In genomic region chr9:27201472-27202219, GRCm38 (mm10) we compare ENCODE assay signal across 13 mouse cellular contexts. TPM values are rescaled to one million over a fixed set of nuclear protein-coding genes. Genes with fewer than 3 reads are reported as not detected.
DNase-seq lines count a peak whose midpoint lies in the region; ATAC-seq and TF ChIP-seq lines count a peak whose summit lies in the region.
"Had no signal": no experiment of that assay in that cellular context is flagged by ENCODE, and none has a peak within 500 bp of the region (broad histone marks: within the 10 kb centered on the region; RNA-seq: fewer than 3 reads in every experiment).

No protein-coding gene starts in this region.

- peaks cover 27% of the 10 kb centered on the region for H3K4me1 ChIP-seq in hindbrain, embryonic 12.5 days
- peaks cover 32% of the 10 kb centered on the region for H3K4me1 ChIP-seq in hindbrain, embryonic 10.5 days (replicated peaks)
- H3K4me1 ChIP-seq in neural tube, embryonic 13.5 days (replicated peaks) = peaks cover 32% of the 10 kb centered on the region
- no peaks in the 10 kb centered on the region for H3K4me1 ChIP-seq in stomach, postnatal 0 days (replicated peaks; ENCODE audit: control insufficient read depth, insufficient read depth)
- H3K4me1 ChIP-seq: heart, embryonic 13.5 days had no signal

- TF ChIP-seq EP300 in stomach, postnatal 0 days (optimal IDR thresholded peaks at IDR 0.05) = no peak

- peak; percentile 56 for DNase-seq in adrenal gland, postnatal 14 days
- no peak for DNase-seq in adrenal gland, adult 18-20 months (ENCODE audit: low spot score in 2 of 2)
- DNase-seq in hindbrain, embryonic 10.5 days (ENCODE audit: low spot score) = no peak
- DNase-seq in neural tube, embryonic 10.5 days (ENCODE audit: extremely low spot score, low spot score) = no peak
- DNase-seq in stomach, postnatal 0 days (ENCODE audit: low spot score) = no peak
- no peak for DNase-seq in layer of hippocampus, adult 18-20 months (ENCODE audit: low spot score in 2 of 2)
- DNase-seq: gastrocnemius, postnatal 10 days; right cerebral cortex, postnatal 25 days; thymus, postnatal 25 days had no signal

- H3K4me2 ChIP-seq in hindbrain, embryonic 12.5 days (replicated peaks) = no peak overlapping the region
- no peak overlapping the region for H3K4me2 ChIP-seq in neural tube, embryonic 13.5 days
- no peak overlapping the region for H3K4me2 ChIP-seq in stomach, postnatal 0 days (replicated peaks; ENCODE audit: low read depth)
- H3K4me2 ChIP-seq: heart, embryonic 13.5 days had no signal

- no peak for ATAC-seq in hindbrain, embryonic 12.5 days (ENCODE audit: low FRiP score)
- no peak for ATAC-seq in neural tube, embryonic 13.5 days (ENCODE audit: low read depth)
- ATAC-seq in stomach, postnatal 0 days (ENCODE audit: low FRiP score, low TSS enrichment) = no peak

- H3K27me3 ChIP-seq in hindbrain, embryonic 12.5 days = peaks cover 10% of the 10 kb centered on the region
- peaks cover 26% of the 10 kb centered on the region for H3K27me3 ChIP-seq in hindbrain, embryonic 10.5 days (ENCODE audit: insufficient read depth, poor library complexity, severe bottlenecking)
- peaks cover 59% of the 10 kb centered on the region for H3K27me3 ChIP-seq in neural tube, embryonic 13.5 days
- H3K27me3 ChIP-seq in stomach, postnatal 0 days (ENCODE audit: control insufficient read depth, insufficient read depth, low read length) = no peaks in the 10 kb centered on the region
- H3K27me3 ChIP-seq: heart, embryonic 13.5 days had no signal

- 77% methylated on average over 8 of the region's 8 CpGs for WGBS in hindbrain, embryonic 12.5 days
- WGBS in hindbrain, embryonic 10.5 days = 80% methylated on average over 8 of the region's 8 CpGs
- WGBS in neural tube, embryonic 13.5 days = 76% methylated on average over 8 of the region's 8 CpGs
- WGBS in stomach, postnatal 0 days = 59% methylated on average over 8 of the region's 8 CpGs

- H3K9me3 ChIP-seq in hindbrain, embryonic 12.5 days (replicated peaks) = no peaks in the 10 kb centered on the region
- no peaks in the 10 kb centered on the region for H3K9me3 ChIP-seq in hindbrain, embryonic 10.5 days
- no peaks in the 10 kb centered on the region for H3K9me3 ChIP-seq in neural tube, embryonic 13.5 days
- H3K9me3 ChIP-seq in stomach, postnatal 0 days (ENCODE audit: control insufficient read depth, low read length) = no peaks in the 10 kb centered on the region
- H3K9me3 ChIP-seq: heart, embryonic 13.5 days had no signal

- H3K27ac ChIP-seq in hindbrain, embryonic 12.5 days = 0 out of 2 replicates have a peak overlapping the region, but pooled peaks have one; percentile 83
- H3K27ac ChIP-seq in hindbrain, embryonic 10.5 days = no peak overlapping the region
- peak overlapping the region; percentile 80; the same call in 1 of the 2 replicates for H3K27ac ChIP-seq in neural tube, embryonic 13.5 days (replicated peaks)
- H3K27ac ChIP-seq in stomach, postnatal 0 days (replicated peaks) = peak overlapping the region; percentile 53
- H3K27ac ChIP-seq: heart, embryonic 13.5 days; liver, embryonic 14.5 days had no signal

- TF ChIP-seq CTCF in stomach, postnatal 0 days (IDR thresholded peaks at IDR 0.05; ENCODE audit: low read depth) = no peak

- H3K4me3 ChIP-seq in hindbrain, embryonic 12.5 days = no peak overlapping the region
- no peak overlapping the region for H3K4me3 ChIP-seq in hindbrain, embryonic 10.5 days
- no peak overlapping the region for H3K4me3 ChIP-seq in neural tube, embryonic 13.5 days
- H3K4me3 ChIP-seq in stomach, postnatal 0 days (ENCODE audit: low read depth, low read length) = no peak overlapping the region
- H3K4me3 ChIP-seq: heart, embryonic 13.5 days had no signal

- no peaks in the 10 kb centered on the region for H3K36me3 ChIP-seq in hindbrain, embryonic 12.5 days
- no peaks in the 10 kb centered on the region for H3K36me3 ChIP-seq in hindbrain, embryonic 10.5 days
- H3K36me3 ChIP-seq in neural tube, embryonic 13.5 days = no peaks in the 10 kb centered on the region
- no peaks in the 10 kb centered on the region for H3K36me3 ChIP-seq in stomach, postnatal 0 days (ENCODE audit: control insufficient read depth, insufficient read depth, low read length)
- H3K36me3 ChIP-seq: heart, embryonic 13.5 days had no signal

- H3K9ac ChIP-seq in hindbrain, embryonic 12.5 days = no peak overlapping the region
- H3K9ac ChIP-seq in neural tube, embryonic 13.5 days = no peak overlapping the region
- no peak overlapping the region for H3K9ac ChIP-seq in stomach, postnatal 0 days (ENCODE audit: low read length)
- H3K9ac ChIP-seq: heart, embryonic 13.5 days; liver, embryonic 14.5 days had no signal

RNA-seq across cellular contexts. Expression of gene Jam3, which starts 46.4 kb away (rescaled TPM):
- 30.9 and 38.4 TPM in 2 replicates for total RNA-seq in adrenal gland, postnatal 14 days (2021)
- 10 to 100 TPM; 32.4 to 35.4 TPM for total RNA-seq in adrenal gland, adult 18-20 months (2021)
- 131 and 133 TPM in 2 replicates for polyA plus RNA-seq in hindbrain, embryonic 12.5 days (2016; fragmentation: Nextera tagmentation; extraction: Ambion mirVana)
- polyA plus RNA-seq in hindbrain, embryonic 10.5 days (2016; fragmentation: Nextera tagmentation; extraction: Ambion mirVana) = 133 TPM in 2 replicates
- polyA plus RNA-seq in neural tube, embryonic 13.5 days (2015; fragmentation: Nextera tagmentation; extraction: Ambion mirVana) = 68.9 and 80.3 TPM in 2 replicates
- 28.8 and 30.8 TPM in 2 replicates for polyA plus RNA-seq in stomach, postnatal 0 days (2015; fragmentation: Nextera tagmentation; extraction: Ambion mirVana)
- 10 to 100 TPM; 34.6 to 37.8 TPM for total RNA-seq in layer of hippocampus, adult 18-20 months (2021)
